Mouse (Mus musculus): Measurements from ENCODE around the gene Rergl.

Gene Rergl

GRCm38 (mm10) chr6:139501876-139502275, at the start of gene Rergl:
TSS of gene Rergl (minus strand) at chr6:139501976.
- in situ Hi-C loops (cut with MboI, MseI) = no loop called here

GRCm38 (mm10) chr6:139538469-139538868, 36.7 kb upstream of the Rergl start:
- in situ Hi-C loops (cut with MboI, MseI) = no loop called here

- in situ Hi-C loops (cut with MboI, MseI) = loop anchor here in 1 of 2 experiments (10.0 kb wide), 1 partner anchor 1549 kb away; no protein-coding TSS in a partner anchor
Measured at GRCm38 (mm10) chr6:139525406-139525805, 23.6 kb upstream of the Rergl start.

- in situ Hi-C loops (cut with MboI, MseI) = loop anchor here in 1 of 2 experiments (10.0 kb wide), 1 partner anchor 1551 kb away; no protein-coding TSS in a partner anchor
Measured at GRCm38 (mm10) chr6:139524288-139524687, 22.5 kb upstream of the Rergl start.

- in situ Hi-C loops (cut with MboI, MseI) = no loop called here
Measured at GRCm38 (mm10) chr6:139514938-139515510, 13.2 kb upstream of the Rergl start.

- in situ Hi-C loops (cut with MboI, MseI) = no loop called here
Measured at GRCm38 (mm10) chr6:139479730-139480129, 22.0 kb downstream of the Rergl start.

- in situ Hi-C loops (cut with MboI, MseI) = no loop called here
Measured at GRCm38 (mm10) chr6:139464980-139465379, 36.8 kb downstream of the Rergl start.

- in situ Hi-C loops (cut with MboI, MseI) = no loop called here
Measured at GRCm38 (mm10) chr6:139464292-139464691, 37.5 kb downstream of the Rergl start.

GRCm38 (mm10) chr6:139461094-139461493, 40.7 kb downstream of the Rergl start:
- in situ Hi-C loops (cut with MboI, MseI) = no loop called here

- in situ Hi-C loops (cut with MboI, MseI) = no loop called here
Measured at GRCm38 (mm10) chr6:139460470-139460869, 41.3 kb downstream of the Rergl start.

GRCm38 (mm10) chr6:139443999-139444398, 57.8 kb downstream of the Rergl start:
- in situ Hi-C loops (cut with MboI, MseI) = no loop called here
